Comparison of ENCODE assay signal across 8 mouse cellular contexts in genomic region chr13:90840530-90841212, GRCm38 (mm10).
DNase-seq lines count a peak whose midpoint lies in the region; ATAC-seq and TF ChIP-seq lines count a peak whose summit lies in the region.

No protein-coding gene starts in this region.

- H3K4me3 ChIP-seq in ES-E14 (ENCODE audit: insufficient read depth in 1 of 2, low read depth in 1 of 2, low read length in 2 of 2, poor library complexity in 1 of 2, severe bottlenecking in 1 of 2), result no peak overlapping the region
- H3K4me3 ChIP-seq in heart, embryonic 16.5 days (ENCODE audit: low read length), result no peak overlapping the region
- no peak overlapping the region for H3K4me3 ChIP-seq in midbrain, embryonic 16.5 days (ENCODE audit: low read depth, low read length)

- ATAC-seq in heart, embryonic 16.5 days (replicated peaks; ENCODE audit: extremely low read depth, insufficient read depth, low FRiP score), result peak; percentile 63
- peak; percentile 91 for ATAC-seq in midbrain, embryonic 16.5 days

- 46% methylated on average over 15 of the region's 15 CpGs for WGBS in heart, embryonic 16.5 days
- WGBS in midbrain, embryonic 16.5 days, result 50% methylated on average over 15 of the region's 15 CpGs

- in situ Hi-C loops in ES-E14 (cut with MboI; ENCODE audit: low sequenced_read_pairs in 2 of 2, unreplicated experiment in 2 of 2), result no loop called here

- no peaks in the 10 kb centered on the region for H3K4me1 ChIP-seq in ES-E14 (ENCODE audit: control insufficient read depth in 2 of 2, insufficient read depth in 2 of 2, low read length in 2 of 2, poor library complexity in 1 of 2)
- 0 out of 2 replicates have a peak, but pooled peaks cover 7% of the 10 kb centered on the region for H3K4me1 ChIP-seq in heart, embryonic 16.5 days (ENCODE audit: control insufficient read depth, insufficient read depth, low read length)
- peaks cover 3% of the 10 kb centered on the region; the same call in 1 of the 2 replicates for H3K4me1 ChIP-seq in midbrain, embryonic 16.5 days (ENCODE audit: control insufficient read depth, insufficient read depth, low read length)

- no peak overlapping the region for H3K9ac ChIP-seq in ES-E14 (ENCODE audit: insufficient read depth, low read depth, low read length, poor library complexity, severe bottlenecking)
- no peak overlapping the region for H3K9ac ChIP-seq in heart, embryonic 16.5 days (ENCODE audit: low read length)
- H3K9ac ChIP-seq in midbrain, embryonic 16.5 days (ENCODE audit: low read depth, low read length), result no peak overlapping the region

- no peaks in the 10 kb centered on the region for H3K9me3 ChIP-seq in ES-E14 (ENCODE audit: control insufficient read depth, insufficient read depth, low read depth, low read length)
- no peaks in the 10 kb centered on the region for H3K9me3 ChIP-seq in heart, embryonic 16.5 days (replicated peaks; ENCODE audit: control insufficient read depth, low read length)
- no peaks in the 10 kb centered on the region for H3K9me3 ChIP-seq in midbrain, embryonic 16.5 days (replicated peaks; ENCODE audit: control insufficient read depth, low read length, poor library complexity, severe bottlenecking)

- H3K27ac ChIP-seq in ES-E14 (ENCODE audit: insufficient read depth, low read depth, low read length, poor library complexity, severe bottlenecking), result no peak overlapping the region
- H3K27ac ChIP-seq in heart, embryonic 16.5 days (ENCODE audit: low read length), result no peak overlapping the region
- no peak overlapping the region for H3K27ac ChIP-seq in midbrain, embryonic 16.5 days (ENCODE audit: low read length)

- H3K27me3 ChIP-seq in heart, embryonic 16.5 days (ENCODE audit: control insufficient read depth, insufficient read depth, low read length), result no peaks in the 10 kb centered on the region
- no peaks in the 10 kb centered on the region for H3K27me3 ChIP-seq in midbrain, embryonic 16.5 days (ENCODE audit: control insufficient read depth, insufficient read depth, low read depth, low read length)

- H3K4me2 ChIP-seq in heart, embryonic 16.5 days (ENCODE audit: low read depth, low read length), result no peak overlapping the region
- H3K4me2 ChIP-seq in midbrain, embryonic 16.5 days (ENCODE audit: low read length), result no peak overlapping the region

- peak; percentile 43 for DNase-seq in layer of hippocampus, adult 9-10 months (ENCODE audit: low spot score)
- DNase-seq in layer of hippocampus, postnatal 25 days (ENCODE audit: extremely low spot score in 1 of 2, low spot score in 1 of 2), result no peak
- peak; percentile 62 for DNase-seq in ES-E14 (ENCODE audit: low read depth, low spot score)
- peak; percentile 86 for DNase-seq in embryo, embryonic 10 days (ENCODE audit: low spot score)
- peak; percentile 18 to 76 for DNase-seq in layer of hippocampus, postnatal 14 days (ENCODE audit: low spot score in 2 of 2)
- DNase-seq in spleen, postnatal 14 days (ENCODE audit: low spot score in 2 of 2), result no peak

- no peaks in the 10 kb centered on the region for H3K36me3 ChIP-seq in ES-E14 (ENCODE audit: control insufficient read depth, insufficient read depth, low read length, poor library complexity, severe bottlenecking)
- H3K36me3 ChIP-seq in heart, embryonic 16.5 days (ENCODE audit: control insufficient read depth, insufficient read depth), result no peaks in the 10 kb centered on the region
- no peaks in the 10 kb centered on the region for H3K36me3 ChIP-seq in midbrain, embryonic 16.5 days (ENCODE audit: control insufficient read depth, insufficient read depth, low read length)

TF ChIP-seq in ES-E14, 5 proteins besides CTCF, POLR2A, EP300 and RAD21:
- TF ChIP-seq ZC3H11A (IDR thresholded peaks at IDR 0.05; ENCODE audit: borderline replicate concordance, low read depth, low read length) (peak; percentile 96), ZNF384 (IDR thresholded peaks at IDR 0.05; ENCODE audit: low read depth, low read length) (peak; percentile 59), CHD2 (IDR thresholded peaks at IDR 0.05; ENCODE audit: low read depth, low read length) (no peak)

Comparison
In these comparisons a context has a peak if more than half of its experiments do, and no peak if none do; other contexts are left out.
1. DNase-seq: peak in layer of hippocampus, adult 9-10 months (single experiment), ES-E14 (single experiment), embryo, embryonic 10 days (single experiment) and layer of hippocampus, postnatal 14 days (2 of 2); none in layer of hippocampus, postnatal 25 days (0 of 2) and spleen, postnatal 14 days (0 of 2).